9 mouse cellular contexts compared by ENCODE assay signal in the genomic region with DNA sequence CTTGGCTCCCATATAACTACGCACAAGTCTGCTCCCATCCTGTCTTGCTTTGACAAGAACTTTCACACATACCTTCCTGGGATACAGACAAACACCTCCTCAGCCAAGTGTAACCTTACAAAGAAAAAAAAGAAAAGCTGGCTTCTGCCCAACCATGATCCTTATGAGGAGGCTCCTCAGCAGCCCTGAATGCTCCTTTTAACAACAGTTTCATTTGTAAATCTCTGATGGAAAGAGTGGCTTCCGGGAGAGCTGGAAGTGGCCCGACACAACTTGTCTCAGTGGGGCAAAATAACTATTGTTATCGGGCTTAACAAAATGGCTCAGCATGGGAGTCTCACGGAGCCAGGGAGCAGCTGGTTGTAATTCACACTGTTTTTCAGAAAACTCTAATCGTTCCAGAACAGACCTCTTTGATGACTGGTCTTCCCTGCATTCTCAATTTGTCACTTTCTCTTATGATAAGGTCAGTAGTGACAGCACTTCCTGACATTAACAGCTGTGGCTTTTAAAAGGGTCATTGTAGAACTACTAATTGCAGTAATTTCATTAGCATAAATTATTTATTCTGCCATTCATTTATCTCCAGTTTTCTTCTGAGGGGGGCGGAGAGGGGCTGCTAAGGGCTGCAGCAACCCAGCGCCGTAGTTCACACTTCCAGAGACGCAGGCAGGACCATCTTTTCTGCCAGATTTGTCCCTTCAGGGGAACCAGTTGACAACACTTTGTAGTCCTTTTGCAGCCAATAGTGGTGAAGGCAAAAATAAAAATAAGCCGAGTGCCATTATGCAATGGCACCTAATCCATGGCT.
DNase-seq lines count a peak whose midpoint lies in the region; ATAC-seq and TF ChIP-seq lines count a peak whose summit lies in the region.
"Had no signal": no experiment of that assay in that cellular context is flagged by ENCODE, and none has a peak within 500 bp of the region (broad histone marks: within the 10 kb centered on the region; RNA-seq: fewer than 3 reads in every experiment).

No protein-coding gene starts in this region.

- intact Hi-C loops in heart, adult 2 months (cut with DNase I): no loop called here

- 7% methylated on average over 11 of the region's 11 CpGs for whole genome bisulfite sequencing in heart, embryonic 16.5 days
- 11% methylated on average over 11 of the region's 11 CpGs for WGBS in heart, adult 2 months
- 1% methylated on average over 11 of the region's 11 CpGs for WGBS in forebrain, embryonic 15.5 days

- no peak overlapping the region for H3K27ac ChIP-seq in heart, embryonic 16.5 days (ENCODE audit: low read length)
- no peak overlapping the region for H3K27ac ChIP-seq in heart, adult 2 months
- H3K27ac ChIP-seq in forebrain, embryonic 15.5 days (replicated peaks): peak overlapping the region; percentile 59

- peaks cover 9% of the 10 kb centered on the region for H3K4me1 ChIP-seq in heart, embryonic 16.5 days (ENCODE audit: control insufficient read depth, insufficient read depth, low read length)
- no peaks in the 10 kb centered on the region for H3K4me1 ChIP-seq in heart, adult 2 months (ENCODE audit: control insufficient read depth, insufficient read depth, low read length)
- peaks cover 23% of the 10 kb centered on the region for H3K4me1 ChIP-seq in forebrain, embryonic 15.5 days

- no peak for ATAC-seq in heart, embryonic 16.5 days (replicated peaks; ENCODE audit: extremely low read depth, insufficient read depth, low FRiP score)
- ATAC-seq in forebrain, embryonic 15.5 days (replicated peaks): peak; percentile 92

- H3K4me3 ChIP-seq in heart, embryonic 16.5 days (ENCODE audit: low read length): peak overlapping the region; percentile 35
- no peak overlapping the region for H3K4me3 ChIP-seq in heart, adult 2 months
- 0 out of 2 replicates have a peak overlapping the region, but pooled peaks have one; percentile 3 for H3K4me3 ChIP-seq in forebrain, embryonic 15.5 days
- H3K4me3 ChIP-seq: erythroblast, embryonic 14.5 days had no signal

- no peak for TF ChIP-seq POLR2A in heart, adult 2 months (IDR thresholded peaks at IDR 0.05; ENCODE audit: insufficient read depth, low read depth, low read length)

- H3K27me3 ChIP-seq in heart, embryonic 16.5 days (ENCODE audit: control insufficient read depth, insufficient read depth, low read length): peaks cover 7% of the 10 kb centered on the region
- H3K27me3 ChIP-seq in heart, adult 2 months (ENCODE audit: control insufficient read depth, insufficient read depth, low read length): no peaks in the 10 kb centered on the region
- peaks cover 43% of the 10 kb centered on the region for H3K27me3 ChIP-seq in forebrain, embryonic 15.5 days

- no peak for DNase-seq in heart, adult 2 months
- peak; percentile 35 for DNase-seq in ZHBTc4 (ENCODE audit: low read depth, low spot score)
- peak; percentile 47 for DNase-seq in mesoderm, embryonic 11.5 days (ENCODE audit: low read depth, low spot score)
- DNase-seq in lung, postnatal 36 days: no peak
- no peak for DNase-seq in cerebellum, adult 9-10 months
- no peak for DNase-seq in adrenal gland, postnatal 10 days

- H3K36me3 ChIP-seq in heart, embryonic 16.5 days (ENCODE audit: control insufficient read depth, insufficient read depth): no peaks in the 10 kb centered on the region
- no peaks in the 10 kb centered on the region for H3K36me3 ChIP-seq in heart, adult 2 months (ENCODE audit: control insufficient read depth, insufficient read depth, low read length)
- H3K36me3 ChIP-seq in forebrain, embryonic 15.5 days: no peaks in the 10 kb centered on the region

- H3K79me2 ChIP-seq in heart, adult 2 months (replicated peaks; ENCODE audit: control insufficient read depth, insufficient read depth, low read length): no peaks in the 10 kb centered on the region

- TF ChIP-seq EP300 in heart, adult 2 months (IDR thresholded peaks at IDR 0.05; ENCODE audit: insufficient read depth, low read depth, low read length): no peak

- no peaks in the 10 kb centered on the region for H3K9me3 ChIP-seq in heart, embryonic 16.5 days (replicated peaks; ENCODE audit: control insufficient read depth, low read length)
- H3K9me3 ChIP-seq in forebrain, embryonic 15.5 days: no peaks in the 10 kb centered on the region

- no peak for TF ChIP-seq CTCF in heart, adult 2 months (IDR thresholded peaks at IDR 0.05)

- H3K9ac ChIP-seq in heart, embryonic 16.5 days (ENCODE audit: low read length): no peak overlapping the region; the same call in 1 of the 2 replicates
- no peak overlapping the region for H3K9ac ChIP-seq in heart, adult 2 months (ENCODE audit: low read depth, low read length)
- H3K9ac ChIP-seq in forebrain, embryonic 15.5 days (replicated peaks): no peak overlapping the region

- peak overlapping the region; percentile 63 for H3K4me2 ChIP-seq in heart, embryonic 16.5 days (ENCODE audit: low read depth, low read length)
- H3K4me2 ChIP-seq in forebrain, embryonic 15.5 days (replicated peaks): peak overlapping the region; percentile 33

Comparison
In these comparisons a context has a peak if more than half of its experiments do, and no peak if none do; other contexts are left out.
1. DNase-seq: peak in ZHBTc4 (single experiment) and mesoderm, embryonic 11.5 days (single experiment); none in heart, adult 2 months (0 of 2), lung, postnatal 36 days (single experiment), cerebellum, adult 9-10 months (single experiment) and adrenal gland, postnatal 10 days (single experiment).